Mouse (Mus musculus) urinary bladder, postnatal 25 days (tissue): ENCODE data around the gene Unc79.

Source experiments
- DNase-seq: peaks from one replicate; pipeline ENCODE4 v3.0.0; 2022; ENCODE audit warnings: low spot score

Gene Unc79

GRCm38 (mm10) chr12:103205561-103205960 lies 256.9 kb downstream of the Unc79 start:
- DNase-seq: no peak

GRCm38 (mm10) chr12:103209581-103209980 lies 260.9 kb downstream of the Unc79 start:
- no peak for DNase-seq

GRCm38 (mm10) chr12:103211078-103211477 lies 262.4 kb downstream of the Unc79 start:
- no peak for DNase-seq

DNA sequence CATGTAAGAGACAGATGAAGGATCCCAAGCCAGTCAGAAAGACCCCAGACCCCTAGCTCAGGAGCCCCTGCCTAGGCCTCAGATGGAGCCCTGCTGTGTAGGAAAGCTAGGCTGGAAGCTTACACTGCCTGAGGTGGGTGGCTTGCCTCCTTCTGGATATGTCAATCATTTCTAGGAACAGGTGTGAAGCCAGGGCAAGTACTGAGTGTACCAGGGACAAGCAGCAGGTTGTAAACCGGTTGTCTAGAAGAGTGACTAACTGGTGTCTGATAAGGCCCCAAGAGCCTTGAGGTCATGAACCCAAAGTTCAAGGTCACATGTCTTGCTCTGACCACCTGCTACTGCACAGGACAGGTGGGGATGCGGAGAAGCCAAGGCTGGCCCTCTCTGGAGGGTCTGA lies 264.9 kb downstream of the Unc79 start:
- DNase-seq: no peak

DNA sequence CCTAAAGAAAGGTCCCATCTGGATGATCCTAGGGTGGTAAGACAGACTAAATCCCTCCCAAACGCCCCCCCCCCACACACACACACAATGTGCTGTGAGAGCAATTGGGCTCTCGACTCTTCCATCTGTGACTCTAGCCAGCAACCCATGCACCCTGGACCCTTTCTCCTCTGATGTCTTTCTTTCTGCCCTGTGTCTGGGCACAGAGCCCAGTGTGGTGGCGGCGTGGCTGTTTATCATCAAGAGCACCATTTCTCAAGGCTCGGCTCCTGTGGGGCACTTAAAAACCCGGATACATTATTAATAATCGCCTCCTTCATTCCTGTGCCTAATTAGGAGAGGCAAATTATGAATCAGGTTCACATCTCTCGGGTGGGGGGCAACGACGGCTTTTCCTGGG lies 265.6 kb downstream of the Unc79 start:
- DNase-seq: no peak

GRCm38 (mm10) chr12:103214797-103215196 lies 266.1 kb downstream of the Unc79 start:
- no peak for DNase-seq

DNA sequence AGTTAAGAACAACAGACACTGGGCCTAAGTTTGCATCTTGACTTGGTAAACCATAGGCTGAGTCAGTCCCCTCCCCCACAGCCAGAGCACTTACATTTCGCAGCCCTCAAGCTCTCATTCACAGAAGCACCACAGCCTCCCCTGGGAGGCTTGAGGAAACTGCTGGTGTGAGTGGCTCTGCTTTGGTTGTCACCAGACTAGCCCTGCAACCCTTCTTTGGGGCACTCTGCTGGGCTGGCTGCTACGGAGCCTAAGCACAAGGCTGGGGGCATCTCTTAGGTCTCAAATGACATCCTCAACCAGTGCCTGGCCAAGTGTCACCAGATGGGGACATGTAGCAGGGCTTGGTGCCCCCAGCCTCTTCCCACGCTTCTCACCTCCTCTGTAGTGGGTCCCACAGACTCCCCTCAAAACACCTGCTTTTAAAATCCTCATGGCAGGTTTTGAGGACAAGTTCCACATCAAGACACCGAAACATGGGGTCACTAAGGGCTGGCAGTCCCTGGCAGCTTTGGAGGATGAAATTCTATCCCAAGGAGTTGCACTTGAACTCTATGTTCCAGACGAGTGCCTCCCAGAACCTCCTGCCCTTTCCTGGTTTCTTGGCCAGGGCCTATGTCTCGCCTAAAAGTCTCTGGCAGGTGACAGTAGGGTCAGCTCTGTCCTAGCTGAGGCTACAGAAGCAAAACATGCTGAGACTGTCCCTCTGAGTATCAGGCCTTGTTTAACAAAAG lies 267.4 kb downstream of the Unc79 start:
- DNase-seq: no peak

- DNase-seq: no peak
These were observed 275.0 kb downstream of the Unc79 start for GRCm38 (mm10) chr12:103223671-103224070.

GRCm38 (mm10) chr12:103226121-103226520 lies 277.5 kb downstream of the Unc79 start:
- DNase-seq: no peak

- DNase-seq: no peak
These were observed 280.4 kb downstream of the Unc79 start for GRCm38 (mm10) chr12:103229058-103229457.
